Mouse (Mus musculus) liver, adult 2 months (tissue): Measurements from ENCODE around the gene Tbl1xr1.

Source experiments
- CTCF ChIP-seq: fragments of 200-500 bp; IDR thresholded peaks from 2 replicates; pipeline ENCODE4 v1.5.1; 2011; ENCODE audit warnings: low read depth, low read length, control low read depth
- POLR2A ChIP-seq: fragments of 200-500 bp; IDR thresholded peaks from 2 replicates; pipeline ENCODE4 v1.6.1; 2011; ENCODE audit warnings: low read length, control low read depth; ENCODE audit not compliant: insufficient read depth; ENCODE audit errors: extremely low read depth

DNA sequence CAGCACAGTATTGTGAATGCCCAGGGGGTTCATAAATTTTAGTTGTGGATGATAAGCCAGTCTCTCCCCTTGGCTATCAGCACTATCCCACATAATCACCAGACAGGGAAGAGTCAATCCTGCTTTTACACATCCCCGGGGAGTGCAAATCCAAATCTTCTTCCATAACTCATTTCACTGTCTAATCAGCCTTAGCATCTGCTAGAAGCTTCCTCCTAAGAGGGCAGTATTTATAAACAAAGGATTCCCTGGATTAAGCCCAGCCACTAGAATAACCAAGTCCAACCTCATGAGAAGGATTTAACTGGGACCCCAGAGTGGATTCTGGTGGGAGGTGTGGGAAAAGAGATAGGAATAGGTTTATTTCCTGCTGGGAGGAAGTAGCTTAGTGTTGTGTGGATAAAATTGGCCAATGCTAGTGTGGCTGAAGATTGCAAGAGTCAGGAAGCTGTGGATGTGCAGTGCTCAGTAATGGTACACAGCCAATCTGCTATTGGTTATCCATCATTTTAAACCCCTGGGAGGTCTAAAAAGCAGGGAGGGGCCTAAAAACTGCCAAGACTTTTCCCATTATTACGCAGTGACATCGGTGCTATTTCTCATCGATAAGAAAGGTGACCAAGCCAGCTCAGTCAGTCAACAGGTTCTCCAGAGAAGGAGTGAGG lies 19.7 kb upstream of the Tbl1xr1 start:
- TF ChIP-seq POLR2A (no peak), CTCF (no peak)
